Mouse (Mus musculus) thymus, postnatal 0 days (tissue): ENCODE data around the gene Pde7b. TPM values are rescaled to one million over a fixed set of nuclear protein-coding genes. Genes with fewer than 3 reads are reported as not detected.

Experiments
- DNase-seq: peaks from one replicate; pipeline ENCODE4 v3.0.0-alpha.2; 2015; ENCODE audit warnings: low spot score
- polyA plus RNA-seq: library from polyadenylated mRNA; unstranded; fragments of >200 nt; fragmentation: Nextera tagmentation; extraction: Ambion mirVana; gene quantifications from 2 replicates; pipeline ENCODE4 v1.2.1, GENCODE M21; 2015

Pde7b gene
- polyA plus RNA-seq, 1 experiment from 2014 or later: 0.61 TPM

DNA sequence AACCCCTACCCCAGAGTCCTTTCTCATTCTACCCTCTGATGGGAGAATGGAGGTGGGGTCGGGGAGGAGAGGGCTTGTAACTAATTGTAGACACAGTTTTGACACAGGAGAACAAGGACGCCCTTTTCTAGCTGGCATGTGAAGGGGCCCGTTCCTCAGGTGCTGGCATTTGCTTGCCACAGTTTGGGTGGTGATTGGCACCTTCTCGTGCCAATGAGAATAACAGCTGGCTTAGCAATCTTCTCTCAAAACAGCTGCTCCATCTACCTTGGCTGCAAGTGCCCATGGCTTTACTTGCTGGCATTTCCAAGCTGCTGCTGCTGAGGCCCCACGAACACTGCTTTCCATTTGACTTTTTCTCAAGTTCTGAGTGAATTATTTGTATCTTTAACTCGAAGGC is 223.7 kb downstream of the Pde7b start:
- no peak for DNase-seq

DNA sequence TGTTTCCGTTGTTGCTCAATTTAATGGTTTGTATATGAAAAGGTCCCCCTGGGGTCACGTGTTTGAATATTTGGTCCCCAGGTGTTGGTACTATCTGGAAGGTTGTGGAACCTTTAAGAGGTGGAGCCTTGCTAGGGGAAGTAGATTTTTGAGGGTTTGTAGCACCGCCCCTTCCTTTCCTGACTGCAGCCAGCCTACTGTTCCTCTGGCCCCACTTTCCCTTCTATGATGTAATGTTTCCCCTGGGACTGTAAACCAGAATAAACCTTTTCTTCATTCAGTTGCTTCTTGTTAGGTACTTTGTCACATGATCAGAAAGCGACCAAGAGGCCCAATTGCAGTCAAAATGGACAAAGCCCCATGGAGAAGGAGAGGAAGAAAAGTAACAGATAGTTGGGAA is 229.8 kb downstream of the Pde7b start:
- DNase-seq: no peak

DNA sequence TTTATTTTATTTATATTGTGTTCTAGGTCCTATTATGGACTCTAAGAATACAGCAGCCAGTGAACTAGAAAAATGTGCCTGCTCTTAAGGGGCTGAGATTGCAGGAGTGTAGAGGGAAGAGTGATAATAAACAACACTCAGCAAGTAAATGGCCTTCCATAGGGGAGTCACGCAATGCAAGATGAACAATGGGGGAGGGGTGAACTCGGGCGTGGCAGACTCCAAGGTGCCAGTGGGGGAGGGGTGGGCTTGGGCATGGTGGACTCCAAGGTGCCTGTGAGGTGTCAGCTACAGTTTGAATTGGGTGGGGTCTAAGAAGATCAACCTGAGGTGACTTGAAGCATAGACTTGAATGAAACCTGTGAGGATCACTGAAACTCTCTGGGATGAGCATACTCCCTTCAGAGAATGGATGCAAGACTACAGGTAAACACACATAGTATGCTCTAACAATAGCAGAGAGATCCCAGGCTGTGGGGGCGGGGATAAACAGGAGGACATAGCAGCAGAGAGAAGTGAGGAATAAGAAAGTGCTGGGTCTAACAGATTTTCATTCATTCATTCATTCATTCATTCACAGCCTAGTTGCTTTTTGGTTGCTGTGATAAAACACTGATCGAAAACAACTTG is 230.9 kb downstream of the Pde7b start:
- no peak for DNase-seq

DNA sequence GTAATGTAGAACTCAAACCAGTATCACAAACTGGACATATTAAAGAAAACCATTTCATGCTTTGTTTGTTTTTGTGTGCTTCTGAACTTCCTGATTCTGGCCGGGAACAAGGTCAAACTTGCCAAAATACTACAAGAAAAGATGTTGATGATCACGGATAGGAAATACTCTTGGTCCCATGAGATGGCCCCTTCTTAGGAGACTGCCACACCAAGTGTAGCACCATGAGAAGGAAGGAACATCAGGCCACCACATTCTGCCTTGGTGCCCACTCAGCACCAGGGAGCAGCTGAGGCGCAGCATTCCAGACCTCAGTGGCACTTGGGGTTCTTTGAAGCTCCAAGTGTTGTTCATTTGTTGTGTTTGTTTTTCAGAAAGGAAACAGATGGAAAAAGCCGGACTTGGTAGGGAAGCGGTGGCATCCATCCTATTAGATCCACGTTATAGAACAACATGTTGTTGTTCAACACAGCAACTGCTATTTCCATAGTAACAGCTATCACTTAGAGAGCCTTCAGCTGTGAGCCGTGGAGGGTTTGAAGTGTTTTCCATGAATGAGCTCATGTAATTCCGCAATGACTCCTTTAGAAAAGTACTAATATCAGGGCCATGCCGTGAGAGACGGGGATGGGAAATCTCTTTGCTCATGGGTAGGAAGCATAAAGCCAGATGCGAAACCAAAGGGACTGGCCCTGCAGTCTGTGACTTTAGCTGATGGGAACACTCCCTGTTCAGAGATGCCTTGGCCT is 232.5 kb downstream of the Pde7b start:
- DNase-seq: no peak

DNA sequence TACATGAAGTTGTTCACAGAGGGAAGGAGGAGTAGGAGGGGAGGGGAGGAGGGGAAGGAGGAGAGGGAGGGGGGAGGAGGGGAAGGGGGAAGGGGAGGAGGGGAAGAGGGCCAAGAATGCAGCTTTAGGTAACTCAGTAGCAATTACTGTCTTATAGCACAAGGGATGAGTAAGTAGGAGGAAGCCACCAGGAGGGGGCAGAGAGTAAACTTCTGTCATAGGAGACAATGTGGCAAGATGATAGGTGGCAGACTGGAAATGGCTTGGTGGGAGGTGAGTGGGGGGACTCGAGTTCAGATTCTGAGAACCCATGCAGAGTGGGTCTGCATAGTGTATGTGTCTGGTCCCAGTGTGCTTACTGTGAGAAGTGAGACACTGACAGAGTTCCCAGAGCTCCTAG is 234.1 kb downstream of the Pde7b start:
- peak; percentile 39 for DNase-seq

DNA sequence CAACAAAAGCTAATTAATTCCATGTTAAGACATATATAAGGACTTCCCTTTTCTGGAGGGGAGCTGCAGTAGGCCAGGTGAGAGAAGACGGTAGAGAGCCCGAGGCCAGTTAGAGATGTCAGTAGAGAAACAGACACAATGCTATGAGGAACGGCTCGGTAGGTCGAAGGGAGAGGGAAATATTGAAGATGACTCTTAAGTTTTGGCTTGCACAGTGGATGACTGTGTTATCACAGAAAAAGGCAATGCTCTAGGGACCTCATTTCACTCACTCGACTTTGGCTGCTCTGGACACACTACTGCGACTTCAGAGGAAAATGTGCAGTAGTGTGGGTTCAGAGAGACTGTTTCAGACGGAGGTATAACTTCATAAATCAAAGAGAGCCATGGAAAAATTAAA is 234.6 kb downstream of the Pde7b start:
- no peak for DNase-seq

DNA sequence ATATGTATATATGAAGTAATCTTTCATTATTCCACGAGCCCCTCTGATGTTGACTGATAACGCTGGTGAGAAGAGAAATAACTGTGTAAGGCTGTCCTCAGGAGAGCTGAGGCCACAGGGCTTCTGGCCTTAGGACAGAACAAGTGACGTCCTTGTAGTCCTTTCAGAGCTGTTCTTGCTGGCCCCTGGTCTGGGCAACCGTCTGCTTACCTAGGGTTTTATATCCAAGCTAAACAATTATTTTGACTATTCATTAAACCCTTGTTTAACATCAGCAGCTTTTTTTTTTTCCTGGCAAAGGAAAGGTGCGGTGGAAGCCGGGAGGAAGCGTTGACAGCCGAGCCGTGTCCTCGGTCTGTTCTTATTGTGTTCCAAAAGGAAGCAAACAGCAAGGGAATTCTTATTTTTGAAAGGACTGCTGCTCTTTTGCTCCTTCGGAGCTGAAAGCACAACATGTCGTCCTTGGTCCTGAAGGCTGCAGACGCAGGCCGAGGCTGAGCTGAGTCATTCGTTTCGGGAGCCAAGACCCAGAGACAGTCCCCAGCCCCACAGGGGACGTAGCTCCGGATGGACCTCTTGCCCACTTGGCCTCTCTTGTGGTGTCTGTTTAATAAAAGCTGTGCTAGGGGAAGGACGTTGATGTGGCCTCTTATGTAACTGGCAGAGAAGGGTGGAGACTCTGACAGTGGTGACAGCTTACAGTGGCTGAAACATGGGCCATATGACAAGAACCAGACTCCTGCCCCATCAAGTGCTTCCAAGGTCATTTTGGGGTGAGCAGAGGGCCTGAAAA is 238.2 kb downstream of the Pde7b start:
- no peak for DNase-seq

DNA sequence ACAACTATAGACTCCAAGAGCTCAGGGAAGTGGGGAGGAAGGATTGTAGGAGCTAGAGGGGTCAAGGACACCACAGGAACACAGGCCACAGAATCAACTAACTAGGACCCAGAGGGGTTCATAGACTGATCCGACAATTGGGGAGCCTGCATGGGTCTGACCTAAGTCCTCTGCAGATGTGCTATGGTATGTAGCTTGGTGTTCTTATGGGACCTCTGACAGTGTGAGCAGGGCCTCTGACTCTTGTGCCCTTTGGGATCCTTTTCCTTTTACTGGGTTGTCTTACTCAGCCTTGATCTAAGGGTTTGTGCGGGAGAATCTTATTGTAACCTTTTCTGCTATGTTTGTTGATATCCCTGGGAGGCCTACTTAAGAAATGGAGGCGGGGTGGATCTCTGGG is 239.1 kb downstream of the Pde7b start:
- no peak for DNase-seq

DNA sequence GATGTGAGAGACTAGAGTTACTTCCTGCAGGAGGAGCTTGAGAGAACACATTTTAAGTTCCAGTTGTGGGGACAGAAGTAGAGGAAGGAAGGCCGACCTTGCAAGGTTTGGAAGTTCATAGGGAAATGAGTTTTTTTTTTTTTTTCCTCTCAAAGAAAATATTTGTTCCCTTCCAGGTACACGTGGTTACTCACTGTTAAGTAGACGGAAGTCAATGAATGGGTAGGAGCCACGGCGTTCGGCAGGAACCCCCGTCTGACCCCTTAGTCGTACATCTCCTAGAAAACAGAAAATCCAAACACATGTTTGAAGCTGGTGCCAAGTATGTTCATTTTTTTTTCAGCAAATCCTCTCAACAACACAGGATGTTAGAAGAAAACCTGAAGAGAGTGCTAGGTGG is 245.4 kb downstream of the Pde7b start:
- no peak for DNase-seq

DNA sequence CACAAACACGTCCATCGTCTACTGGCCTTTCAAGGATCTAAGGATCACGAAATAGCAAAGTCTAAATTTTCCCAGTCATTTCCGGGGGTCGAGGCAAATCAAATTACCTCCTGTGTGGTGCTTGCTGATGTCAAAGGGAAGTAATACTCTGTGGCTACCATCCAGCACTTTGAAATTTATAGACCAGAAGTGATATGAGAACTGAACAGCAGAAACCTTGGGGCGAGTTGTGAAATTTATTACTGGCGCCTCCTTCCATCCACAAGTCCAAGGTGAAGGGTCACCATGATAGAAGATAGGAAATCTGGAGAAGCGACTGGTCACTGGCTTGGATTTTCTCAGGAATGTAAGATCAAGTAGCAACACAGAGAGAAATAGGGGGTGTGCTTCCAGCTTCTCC is 246.4 kb downstream of the Pde7b start:
- no peak for DNase-seq

DNA sequence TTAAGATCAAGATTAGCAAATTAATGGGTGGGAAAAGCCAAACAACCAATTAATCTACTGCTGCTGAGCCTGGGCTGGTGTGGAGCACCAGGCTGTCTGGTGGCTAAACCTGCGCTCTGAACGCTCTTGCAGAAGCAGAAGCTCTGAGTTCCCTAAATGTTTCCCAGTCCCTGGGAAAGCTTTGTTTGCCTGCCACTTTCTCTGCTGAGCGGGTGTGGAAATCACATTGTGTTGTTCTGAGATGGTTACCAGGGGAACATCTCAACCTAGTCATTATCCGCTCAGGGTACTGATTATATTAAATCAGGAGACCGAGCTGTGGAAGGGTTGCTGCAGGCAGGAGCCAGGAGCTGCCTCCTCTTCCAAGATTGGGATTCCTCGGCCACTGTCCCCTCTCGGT is 250.0 kb downstream of the Pde7b start:
- no peak for DNase-seq

DNA sequence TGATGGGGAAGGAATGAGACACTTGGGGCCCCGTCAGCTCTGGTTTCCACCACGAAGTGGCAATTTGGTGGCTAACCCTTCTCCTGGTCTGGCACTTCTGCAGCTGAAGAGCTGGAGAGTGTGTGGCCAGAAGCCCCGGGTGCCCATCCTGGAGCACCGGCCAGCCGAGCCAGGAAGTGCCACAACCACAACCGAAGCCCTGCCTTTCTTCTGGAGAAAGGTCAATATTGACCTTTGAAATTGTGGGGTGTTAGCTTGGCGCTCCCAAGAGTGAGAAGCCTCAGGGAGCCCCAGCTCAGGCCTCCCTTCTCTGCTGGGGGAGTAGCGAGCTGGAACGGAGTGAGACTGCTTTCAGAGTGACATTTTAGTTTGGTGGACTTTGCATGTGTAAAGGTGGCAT is 250.8 kb downstream of the Pde7b start:
- DNase-seq: no peak

DNA sequence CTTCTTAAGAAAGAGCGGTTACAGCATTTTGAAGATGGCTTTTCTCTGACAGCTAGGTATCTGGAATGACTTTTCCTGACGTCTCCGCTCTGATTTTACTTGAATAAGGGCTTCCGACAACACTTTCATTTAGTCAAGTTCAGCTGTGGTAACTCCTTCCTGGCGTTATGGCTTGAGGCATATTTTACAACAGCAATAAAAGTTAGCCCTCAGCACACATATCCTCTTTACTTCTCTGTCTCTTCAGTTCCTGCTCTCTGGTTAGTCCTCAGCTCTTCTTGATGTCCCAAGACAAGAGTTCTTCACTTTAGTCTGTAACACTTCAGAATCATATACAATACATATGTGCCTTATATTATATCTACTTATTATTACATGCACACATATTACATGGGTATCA is 251.4 kb downstream of the Pde7b start:
- no peak for DNase-seq

DNA sequence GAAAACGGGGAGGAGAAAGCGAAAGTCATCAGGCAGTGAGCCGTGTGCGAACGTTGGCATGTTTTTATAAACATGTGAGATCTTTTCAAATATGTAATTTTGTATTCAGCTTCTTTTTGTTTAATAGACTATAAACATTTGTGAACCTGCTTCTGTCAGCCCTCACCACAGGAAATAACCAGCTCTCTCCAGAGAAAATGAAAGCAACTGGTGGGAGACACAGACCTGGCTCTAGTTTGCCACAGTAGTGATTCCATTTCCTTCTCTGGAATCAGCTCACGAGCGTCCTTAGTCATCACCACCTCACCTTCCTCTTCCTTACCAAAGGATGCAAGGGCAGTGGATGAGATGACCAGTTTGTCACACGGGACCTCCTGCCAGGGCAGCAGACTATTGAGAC is 252.9 kb downstream of the Pde7b start:
- no peak for DNase-seq

DNA sequence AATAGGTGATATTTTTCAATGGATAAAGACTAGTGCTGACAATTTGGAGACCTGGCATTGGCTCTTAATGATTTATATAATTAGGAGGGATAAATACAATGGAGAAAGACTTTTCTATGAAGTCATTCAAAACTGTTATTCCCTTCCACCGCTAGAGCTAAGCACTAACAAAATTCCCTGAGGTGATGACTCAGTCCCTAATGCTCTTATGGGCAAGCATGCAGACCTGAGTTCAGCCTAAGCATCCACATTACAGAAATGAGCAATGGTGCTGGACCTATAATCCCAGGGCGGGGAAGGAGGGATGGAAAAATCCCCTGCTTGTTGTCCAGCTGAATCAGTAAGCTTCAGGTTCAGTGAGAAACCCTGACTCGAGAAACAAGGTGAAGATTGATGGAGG is 260.2 kb downstream of the Pde7b start:
- no peak for DNase-seq

DNA sequence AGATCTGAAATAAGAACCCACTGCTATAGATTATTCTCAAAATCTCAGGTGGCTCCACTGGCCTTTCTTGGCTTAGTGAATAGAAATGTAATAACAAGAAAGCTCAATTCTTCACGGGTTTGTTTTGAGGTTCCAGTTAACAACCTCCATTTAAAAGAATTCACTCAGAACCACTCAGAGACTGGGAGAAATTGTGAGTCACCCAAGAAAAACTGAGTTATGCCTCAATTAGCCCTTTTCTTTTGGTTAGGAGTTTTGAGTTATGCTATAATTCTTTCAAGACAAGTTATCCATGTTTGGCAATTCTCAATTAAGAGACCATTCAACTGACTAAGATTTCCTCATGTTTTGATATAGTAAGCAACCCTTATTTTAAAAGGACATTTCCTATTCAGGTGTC is 260.9 kb downstream of the Pde7b start:
- no peak for DNase-seq

DNA sequence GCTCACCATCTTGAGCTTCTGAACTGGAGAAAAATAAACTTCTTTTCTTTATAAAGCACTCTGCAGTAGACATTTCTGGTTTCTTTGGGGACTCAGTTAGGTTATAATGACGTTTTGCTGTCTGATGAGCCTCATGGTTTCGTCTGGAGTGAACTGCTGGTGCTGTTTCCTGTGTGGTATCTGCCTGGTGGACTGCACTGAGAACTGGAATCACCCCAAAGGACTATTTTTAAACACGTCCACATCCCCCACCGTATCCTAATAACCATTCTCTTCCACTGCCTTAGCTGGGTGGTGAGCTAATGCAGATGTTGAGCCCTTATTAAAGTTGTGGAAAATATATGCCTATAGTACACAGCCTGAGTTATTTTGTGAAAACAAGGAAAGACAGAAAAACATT is 262.3 kb downstream of the Pde7b start:
- DNase-seq: no peak

DNA sequence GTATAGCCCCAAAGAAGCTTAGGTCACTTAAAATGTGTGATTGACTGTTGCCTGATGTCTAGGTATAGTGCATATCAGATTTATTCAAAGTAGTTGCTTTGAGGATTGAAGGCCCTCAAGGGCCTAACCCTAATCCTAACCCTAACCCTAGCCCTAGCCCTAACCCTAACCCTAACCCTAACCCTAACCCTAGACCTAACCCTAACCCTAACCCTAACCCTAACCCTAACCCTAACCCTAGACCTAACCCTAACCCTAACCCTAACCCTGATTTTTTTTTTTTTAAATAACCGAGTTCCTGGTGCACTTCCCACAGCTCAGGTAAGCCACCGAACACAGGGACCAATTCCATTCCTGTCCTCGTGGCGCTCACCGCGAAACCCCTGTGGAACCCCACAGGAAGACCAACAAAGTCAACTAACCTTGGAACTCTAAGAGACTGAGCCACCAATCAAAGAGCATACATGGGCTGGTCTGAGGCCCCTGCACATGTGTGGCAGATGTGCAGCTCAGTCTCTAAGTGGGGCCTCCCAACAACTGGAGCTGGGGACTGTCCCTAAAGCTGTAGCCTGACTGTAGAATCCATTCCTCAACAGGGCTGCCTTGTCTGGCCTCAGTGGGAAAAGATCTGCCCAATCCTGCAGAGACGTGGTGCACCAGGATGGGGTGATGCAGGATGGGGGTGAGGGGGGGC is 265.1 kb downstream of the Pde7b start:
- no peak for DNase-seq

DNA sequence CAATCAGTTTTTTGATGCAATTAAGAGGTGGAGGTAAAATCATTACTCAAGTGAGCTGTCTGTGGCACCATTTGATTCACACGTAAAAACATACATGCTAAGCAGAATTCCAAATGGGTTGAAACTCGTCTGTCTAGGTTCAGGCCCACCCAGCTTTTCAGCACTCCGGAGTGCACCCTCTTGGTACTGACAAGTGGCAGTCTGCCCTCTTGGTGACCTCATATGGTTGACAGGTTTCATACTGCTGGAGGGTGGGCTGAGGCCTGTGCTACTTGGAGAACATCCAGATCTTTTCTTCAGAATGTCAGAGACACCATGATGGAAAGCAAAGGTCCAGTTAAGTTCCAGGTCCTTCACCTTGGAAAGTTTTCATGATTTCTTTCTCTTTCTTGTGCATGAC is 265.7 kb downstream of the Pde7b start:
- no peak for DNase-seq

DNA sequence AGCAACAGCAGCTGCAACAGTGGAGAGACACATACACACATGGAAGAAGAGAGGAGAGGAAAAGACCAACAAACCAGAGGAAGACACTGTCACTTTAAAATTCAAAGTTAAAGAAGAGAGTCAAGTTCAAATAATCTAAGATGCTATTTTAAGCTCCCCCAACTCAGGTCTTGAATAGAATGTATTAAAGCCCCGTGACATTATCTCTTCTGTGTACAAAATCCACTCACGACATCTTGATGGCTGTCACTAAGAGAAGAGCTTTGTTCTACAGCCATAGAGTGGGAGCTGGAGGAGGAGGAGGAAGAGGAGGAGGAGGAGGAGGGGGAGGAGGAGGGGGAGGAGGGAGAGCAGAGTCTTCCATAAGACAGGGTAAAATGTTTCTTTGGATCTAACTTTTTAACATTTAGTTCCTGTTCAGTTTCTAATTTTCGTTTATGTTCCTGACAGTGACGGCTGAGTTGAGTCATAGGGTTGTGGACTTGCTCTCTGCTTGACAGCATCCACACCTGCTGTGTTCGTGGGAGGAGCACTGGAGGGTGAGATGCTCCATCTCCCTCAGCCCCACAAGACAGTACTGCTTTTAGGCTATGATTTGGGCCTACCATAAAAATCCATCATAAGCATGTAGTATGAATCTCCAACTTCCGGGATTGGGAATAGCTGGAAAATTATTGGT is 270.4 kb downstream of the Pde7b start:
- no peak for DNase-seq

DNA sequence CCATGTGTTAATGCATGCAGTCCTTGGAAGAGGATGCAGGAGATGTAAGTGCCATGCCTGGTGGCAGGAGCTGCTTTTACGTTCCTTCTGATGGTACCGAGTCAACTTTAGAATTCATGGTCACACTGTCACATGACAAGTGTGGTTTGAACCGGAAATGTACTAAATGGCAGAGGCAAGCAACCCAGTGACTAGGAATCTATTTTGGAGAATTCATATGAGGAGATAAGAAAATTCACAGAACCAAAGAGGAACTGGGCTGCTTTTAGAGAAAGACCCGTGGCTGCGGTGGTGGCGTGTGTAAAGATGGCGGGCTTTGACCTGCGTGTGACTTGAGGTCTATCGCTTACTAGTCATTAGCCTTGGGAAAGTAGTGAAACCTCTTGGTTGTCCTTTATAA is 287.4 kb downstream of the Pde7b start:
- peak; percentile 11 for DNase-seq
